Mouse (Mus musculus) layer of hippocampus, adult 9-11 months (tissue): ENCODE data around the gene Cox17.

Experiments
- DNase-seq: peaks from one replicate; pipeline ENCODE4 v3.0.0; 2022

Cox17 gene

DNA sequence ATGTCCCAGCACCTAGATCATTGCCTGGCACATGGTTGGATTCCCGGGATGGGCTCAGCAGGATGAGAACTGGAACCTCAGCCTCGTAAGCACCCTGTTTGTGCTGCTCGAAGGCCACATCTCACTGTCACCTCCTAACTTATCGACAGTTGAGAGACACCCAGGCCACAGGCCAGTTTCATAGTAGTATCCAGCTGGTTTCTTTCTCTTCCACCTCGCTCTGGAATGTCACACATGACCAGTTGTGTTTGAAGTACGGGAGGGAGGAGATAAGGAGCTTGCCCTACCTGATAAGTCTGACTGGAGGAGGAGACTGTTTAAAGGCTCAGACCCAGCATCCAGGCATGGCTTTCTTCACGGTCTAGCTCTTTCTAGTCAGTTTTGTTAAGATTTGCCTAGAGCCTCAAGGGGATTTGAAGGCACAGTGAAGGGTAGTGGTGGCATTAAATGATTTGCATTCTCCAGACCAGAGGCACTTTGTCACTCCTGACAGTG lies 3.6 kb downstream of the Cox17 start:
- no peak for DNase-seq

DNA sequence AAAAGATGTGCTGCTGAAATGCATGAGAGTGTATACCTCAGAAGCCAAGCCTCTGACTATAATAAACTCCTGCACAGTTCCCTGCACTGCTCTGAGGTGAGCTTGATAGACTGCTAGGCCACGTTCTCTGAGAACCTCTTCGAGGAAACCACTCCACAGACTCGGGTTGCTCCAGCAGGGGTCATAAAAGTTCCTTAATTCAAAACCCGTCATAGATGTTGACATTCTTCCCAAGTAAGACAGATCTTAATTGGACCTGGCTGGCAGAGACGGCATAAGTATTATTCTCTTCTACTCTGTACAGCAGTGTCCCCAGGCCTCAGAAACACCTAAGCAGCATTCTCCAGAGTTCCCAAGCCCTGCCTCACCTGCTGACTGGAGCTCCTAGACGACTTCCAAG lies 4.1 kb downstream of the Cox17 start:
- DNase-seq = no peak

DNA sequence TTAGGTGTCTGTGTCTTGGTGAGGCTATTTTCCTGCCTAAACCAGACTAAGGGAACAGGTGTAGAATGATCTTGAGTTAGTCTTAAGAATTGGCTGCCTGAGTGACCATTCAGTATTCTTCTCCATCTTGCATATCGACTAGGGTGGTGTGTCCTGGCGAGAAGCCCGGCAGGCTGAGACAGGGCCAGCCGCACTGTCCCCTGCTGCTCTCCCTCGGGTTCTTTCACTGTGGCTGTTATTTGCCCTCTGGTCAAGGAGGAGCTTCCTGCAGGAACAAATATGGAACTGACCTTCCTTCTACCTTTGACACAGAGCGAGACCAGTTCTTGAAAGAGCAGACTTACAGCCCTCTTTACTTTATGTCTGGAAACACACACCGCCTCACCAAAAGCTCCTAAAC lies 5.2 kb downstream of the Cox17 start:
- no peak for DNase-seq

DNA sequence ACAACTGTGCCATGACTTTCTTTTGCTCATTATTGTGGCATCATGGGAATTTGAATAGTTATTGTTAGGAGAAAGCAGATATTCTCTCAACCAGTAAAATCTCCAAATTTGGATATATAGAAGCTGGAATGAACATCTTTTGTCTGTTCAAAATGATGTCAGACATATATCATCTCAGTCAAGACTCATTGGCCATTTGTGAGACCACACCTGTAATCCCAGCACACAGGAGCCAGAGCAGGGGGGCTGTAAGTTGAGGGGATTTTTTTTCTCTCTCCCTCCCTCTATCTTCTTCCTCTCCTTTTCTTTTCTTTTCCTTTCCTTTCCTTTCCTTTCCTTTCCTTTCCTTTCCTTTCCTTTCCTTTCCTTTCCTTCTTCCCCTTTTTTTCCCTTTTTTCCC lies 6.1 kb downstream of the Cox17 start:
- DNase-seq = no peak

DNA sequence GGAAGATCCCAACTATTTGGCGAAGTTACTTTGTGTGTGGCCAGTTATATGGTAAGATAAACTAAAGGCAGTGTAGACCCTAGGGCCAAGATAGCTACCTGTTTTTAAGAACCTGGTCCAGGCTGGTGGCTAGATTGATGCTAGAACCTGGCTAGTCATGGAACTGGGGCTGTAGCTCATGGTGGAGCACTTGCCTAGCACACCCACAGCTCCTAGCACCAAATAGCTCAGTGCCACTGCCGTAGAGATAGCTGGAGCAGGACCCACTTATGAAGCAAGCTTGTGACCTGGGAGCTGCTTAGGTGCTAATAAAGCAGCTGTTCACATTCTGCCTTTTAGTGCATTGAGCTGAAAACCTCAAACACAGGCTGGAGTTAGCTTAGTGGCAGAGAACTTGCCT lies 6.9 kb downstream of the Cox17 start:
- DNase-seq = no peak

DNA sequence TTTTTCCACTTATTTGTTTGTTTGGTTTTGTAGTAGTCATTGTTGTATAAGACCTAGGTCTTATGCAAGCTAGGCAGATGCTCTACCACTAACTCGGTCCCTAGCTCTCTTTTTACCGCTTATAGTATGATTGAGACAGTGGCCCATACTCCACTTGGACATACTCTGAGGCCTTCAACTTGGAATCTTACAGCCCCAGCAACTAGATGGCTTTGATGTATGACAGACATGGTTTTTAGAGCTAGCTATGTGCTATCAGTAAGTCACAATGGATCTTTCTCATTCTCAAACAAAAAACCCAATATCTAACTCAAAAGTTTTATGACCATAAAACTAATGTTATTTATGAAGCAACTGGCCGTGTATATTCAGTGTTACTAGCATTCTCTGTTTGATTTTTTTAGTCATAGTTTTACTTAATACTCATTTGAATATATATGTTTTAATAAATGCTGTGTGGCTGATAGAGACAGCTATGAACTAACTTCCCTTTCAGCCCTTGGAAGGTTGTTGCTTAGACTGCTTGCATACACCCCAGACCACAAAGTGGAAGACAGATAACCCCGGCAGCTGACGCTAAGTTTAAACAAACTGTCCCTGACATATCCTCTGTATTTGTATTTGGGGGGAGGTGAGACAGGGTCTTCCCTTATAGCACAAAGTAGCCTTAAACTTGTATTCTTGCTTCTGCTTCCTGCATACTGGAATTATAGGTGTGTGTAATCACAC lies 7.6 kb downstream of the Cox17 start:
- no peak for DNase-seq

DNA sequence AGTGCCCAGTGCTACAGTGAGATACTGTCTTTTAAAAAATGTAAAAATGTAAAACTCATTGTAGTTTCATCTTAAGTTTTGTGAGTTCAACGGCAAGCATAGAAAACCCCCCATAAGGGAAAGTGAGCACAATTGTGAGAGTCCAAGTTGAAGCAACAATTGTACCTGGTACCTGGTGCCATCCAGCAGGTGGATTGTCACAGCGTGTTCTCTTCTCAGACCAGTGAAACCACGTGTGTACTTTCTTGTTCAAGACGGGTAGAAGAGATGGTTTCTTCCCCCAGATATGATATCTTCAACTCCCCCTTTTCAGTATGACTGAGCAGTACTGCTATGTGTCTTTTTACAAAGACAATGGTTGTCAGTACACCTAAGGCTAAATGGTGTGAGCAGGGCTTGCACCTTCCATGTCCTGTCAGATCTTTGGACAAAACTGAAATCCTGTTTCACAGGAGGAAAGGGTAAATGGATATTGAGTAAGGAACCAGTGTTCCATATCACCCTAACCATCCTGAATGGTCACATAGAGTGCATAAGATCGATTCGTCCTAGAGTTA lies 11.5 kb downstream of the Cox17 start:
- no peak for DNase-seq

DNA sequence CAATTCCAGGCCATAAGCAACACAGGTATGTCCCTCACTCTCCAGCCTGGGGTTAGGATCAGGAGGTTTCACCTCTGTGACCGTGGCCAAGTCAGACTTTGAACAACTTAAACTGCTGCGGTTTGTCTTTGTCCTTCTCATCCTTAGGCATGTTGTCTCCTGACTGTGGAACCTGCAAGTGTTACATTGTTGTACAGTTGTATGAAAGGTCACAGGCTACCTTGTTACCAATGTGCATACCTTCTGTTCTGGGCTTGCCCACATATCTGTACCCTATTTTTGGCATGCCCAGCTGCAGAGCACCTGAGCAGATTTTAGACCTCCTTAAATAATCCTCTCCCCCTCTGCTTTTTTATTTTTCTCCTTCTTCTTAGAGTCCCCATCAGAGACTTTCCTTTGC lies 12.4 kb downstream of the Cox17 start:
- no peak for DNase-seq

DNA sequence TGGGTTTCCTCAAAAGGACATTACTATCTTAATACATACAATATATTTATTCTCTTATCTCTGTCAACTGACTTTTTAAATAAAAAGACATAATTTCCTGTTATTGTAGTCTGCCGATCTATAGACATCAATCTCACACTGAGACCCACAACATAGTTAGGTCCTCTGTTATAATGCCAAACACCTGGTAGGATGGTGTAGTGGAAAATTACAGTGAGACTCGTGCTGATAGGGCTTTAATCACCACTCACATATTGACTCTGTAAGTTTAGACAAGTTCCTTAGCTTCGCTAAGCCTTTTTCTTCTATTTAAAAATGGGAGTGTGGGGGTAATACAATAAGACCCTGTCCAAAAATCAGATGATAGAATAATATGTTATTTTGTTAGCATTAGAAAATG lies 13.1 kb downstream of the Cox17 start:
- no peak for DNase-seq

DNA sequence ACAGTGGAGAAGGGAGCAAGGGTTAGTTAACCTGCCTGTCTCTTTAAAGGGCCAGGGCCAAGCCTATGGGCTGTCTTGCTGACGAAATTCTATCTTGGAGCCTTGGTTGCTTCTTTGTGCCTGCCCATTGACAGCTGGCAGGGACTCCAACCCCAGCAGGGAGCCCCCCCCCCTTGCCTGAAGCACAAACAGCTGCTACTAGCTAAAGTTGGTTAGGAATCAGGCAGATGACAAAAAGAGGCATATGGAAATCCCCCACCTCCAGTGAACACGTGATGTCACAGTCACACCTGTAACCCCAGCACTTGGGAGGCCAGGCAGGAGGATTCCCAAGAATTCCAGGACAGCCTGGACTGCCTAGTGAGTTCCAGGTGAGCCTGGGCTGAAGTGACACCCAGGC lies 13.5 kb downstream of the Cox17 start:
- DNase-seq = no peak

DNA sequence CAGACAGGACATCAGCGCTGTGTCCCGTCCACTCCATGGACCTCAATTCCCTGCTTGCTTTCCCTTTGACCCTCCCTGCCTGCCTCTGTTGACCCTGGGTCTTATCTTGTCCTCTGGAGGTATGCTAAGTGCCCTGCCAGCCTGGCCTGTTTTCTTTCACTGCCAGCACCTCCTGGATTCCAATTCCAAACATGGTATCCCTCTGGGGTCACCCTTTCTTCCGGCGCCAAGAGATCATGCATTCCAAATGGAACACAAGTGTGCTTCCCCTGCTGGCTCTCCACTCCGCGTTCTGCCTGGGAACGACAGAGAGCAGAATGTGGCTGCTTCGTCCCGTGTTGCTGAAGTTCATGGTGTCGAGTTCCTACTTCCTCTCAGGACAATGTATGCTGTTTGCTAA lies 15.1 kb downstream of the Cox17 start, which contains the start of gene Popdc2:
Gene Popdc2, plus strand, starts transcription at position 277 of the 400 bp plus-strand sequence.
- DNase-seq = no peak

DNA sequence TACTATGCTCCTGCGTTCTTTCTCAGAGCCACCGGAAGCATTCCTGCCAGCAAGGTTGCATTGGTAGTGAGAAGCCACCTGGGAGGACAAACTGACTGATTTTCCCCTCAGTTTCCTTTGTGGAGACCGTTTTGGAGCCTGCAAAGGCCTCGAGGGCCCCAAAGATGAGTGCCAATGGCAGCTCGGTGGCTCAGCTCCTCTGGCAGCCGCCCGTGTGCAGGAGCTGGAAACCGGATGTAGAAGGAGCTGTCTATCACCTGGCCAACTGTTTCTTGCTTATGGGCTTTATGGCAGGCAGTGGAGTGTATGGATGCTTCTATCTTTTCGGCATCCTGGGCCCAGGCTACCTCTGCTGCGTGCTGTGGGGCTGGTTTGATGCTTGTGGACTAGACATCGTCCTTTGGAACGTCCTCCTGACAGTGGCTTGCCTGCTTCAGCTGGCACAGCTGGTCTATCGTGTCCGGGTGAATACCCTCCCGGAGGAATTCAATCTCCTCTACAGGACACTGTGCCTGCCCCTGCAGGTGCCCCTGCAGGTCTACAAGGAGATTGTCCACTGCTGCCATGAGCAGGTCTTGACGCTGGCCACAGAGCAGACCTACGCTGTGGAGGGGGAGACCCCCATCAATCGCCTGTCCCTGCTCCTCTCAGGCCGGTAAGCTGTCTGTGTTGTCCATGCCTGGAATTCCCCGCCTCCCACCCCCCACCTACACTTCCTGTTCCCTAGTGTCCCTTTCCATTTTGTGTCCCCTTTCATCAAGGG lies 15.9 kb downstream of the Cox17 start:
- no peak for DNase-seq

DNA sequence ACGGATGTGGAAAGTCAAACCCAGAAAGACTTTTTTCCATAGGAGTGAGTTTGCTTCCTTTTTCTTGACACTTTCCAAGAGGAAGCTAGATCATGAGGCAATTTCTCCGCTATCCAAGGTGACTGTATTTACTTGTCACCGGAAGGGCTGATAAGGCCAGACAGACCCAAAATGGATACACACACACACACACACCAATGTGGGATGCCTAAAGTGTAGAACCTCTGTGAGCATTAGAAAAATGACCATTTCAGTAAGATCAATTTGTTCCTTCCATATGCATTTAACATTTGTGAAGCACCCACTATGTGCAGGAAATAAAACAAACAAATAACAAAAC lies 16.4 kb downstream of the Cox17 start:
- DNase-seq = no peak

DNA sequence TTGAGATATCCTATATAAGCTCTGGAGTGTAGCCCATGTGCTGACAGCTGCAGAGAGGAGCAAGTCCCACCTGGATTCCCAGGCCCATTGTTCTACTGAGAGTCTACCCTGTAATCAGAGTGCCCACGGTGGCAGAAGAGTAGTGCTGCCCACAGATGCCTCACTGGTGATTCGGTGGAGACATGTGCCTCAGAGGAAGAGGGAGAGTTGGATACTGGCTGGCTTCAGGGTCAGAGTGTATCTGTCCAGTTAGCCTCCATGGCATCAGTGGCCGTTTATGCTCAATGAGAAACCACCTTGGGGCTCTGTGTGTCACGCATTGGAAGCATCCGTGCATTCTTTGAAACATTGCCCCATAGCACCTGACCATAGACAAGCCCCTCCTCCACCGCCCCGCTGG lies 16.9 kb downstream of the Cox17 start:
- DNase-seq = no peak

DNA sequence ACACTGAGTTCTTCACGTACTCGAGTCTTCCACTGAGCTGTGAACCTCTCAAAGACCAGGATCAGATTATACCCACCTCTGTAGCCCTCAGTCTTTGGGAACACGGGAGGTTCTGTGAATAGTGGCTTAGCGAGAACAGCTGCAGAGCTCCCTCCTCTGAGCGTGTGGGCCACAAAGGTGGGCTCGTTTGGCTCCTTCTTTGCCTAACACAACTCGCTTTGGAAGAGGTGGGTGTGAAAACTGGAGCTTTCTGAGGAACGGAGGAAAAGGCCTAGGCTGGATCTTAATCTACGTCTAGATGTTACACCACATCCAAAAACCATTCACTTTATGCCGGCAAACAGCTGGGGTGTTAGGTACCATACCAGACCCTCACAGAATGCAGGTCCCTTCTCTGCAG lies 18.6 kb downstream of the Cox17 start:
- no peak for DNase-seq

DNA sequence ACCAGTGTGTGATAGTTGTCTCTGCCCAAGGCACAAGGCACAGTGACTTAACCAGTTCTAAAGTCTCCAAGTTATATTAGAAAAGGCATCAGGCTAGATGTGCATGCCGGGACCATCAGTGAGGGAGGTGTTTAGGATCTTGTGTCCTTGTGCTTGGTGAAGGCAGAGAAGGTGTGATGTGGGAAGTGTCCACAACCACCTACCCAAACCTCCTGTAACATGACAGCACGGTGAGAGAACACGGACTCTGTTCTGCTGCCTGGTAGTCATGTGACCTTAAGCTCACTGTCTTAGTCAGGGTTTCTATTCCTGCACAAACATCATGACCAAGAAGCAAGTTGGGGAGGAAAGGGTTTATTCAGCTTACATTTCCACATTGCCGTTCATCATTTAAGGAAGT lies 19.4 kb downstream of the Cox17 start:
- no peak for DNase-seq

DNA sequence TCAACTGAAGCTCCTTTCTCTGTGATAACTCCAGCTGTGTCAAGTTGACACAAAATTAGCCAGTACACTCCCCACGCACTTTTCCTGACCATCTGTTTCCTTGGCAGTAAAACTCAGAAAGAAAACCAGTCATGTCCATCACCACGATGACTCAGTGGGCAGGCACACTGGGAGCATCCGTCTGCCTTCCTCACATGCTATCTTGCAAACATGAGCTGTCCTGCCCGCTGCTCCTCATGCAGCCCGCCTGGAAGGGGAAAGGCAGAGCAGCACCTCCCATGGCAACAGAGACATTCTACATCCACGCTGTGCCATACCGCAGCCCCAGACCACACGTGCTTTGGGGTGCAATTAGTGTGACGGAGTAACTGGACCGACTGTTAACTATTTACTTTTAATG lies 21.5 kb downstream of the Cox17 start:
- peak; percentile 76 for DNase-seq

DNA sequence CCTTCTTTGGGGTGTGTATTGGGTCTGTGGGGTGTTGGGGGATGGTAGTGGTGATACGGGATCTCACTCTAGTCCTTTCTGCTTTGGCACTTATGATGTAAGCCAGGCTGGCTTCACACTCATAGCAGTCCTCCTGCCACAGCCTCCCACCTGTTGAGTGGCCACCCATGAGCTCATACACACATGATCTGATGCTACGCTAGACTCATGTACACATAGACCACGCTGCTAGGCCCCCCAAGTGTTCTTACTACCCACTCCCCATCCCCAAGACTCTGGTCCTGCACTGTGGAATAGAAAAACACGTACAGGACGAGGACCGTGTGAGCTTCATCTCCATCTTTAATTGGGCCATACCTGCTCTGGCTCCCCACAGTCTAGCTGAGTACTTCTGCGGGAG lies 22.2 kb downstream of the Cox17 start:
- no peak for DNase-seq

DNA sequence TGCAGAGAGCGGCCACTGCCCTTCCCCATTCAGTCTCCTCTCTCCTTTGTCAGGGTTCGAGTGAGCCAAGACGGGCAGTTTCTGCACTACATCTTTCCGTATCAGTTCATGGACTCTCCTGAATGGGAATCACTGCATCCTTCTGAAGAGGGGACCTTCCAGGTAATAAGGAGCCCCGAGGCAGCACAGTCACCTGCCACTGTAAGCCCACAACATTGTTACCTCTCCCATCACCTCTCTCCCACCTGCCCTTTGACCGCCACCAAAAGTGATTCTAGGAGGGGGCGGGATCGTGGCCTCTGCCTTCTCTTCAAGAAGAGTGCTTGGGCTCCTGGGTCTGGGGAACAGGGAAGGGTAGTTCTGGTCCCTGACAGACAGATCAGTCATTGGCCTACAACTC lies 22.6 kb downstream of the Cox17 start:
- DNase-seq = no peak

DNA sequence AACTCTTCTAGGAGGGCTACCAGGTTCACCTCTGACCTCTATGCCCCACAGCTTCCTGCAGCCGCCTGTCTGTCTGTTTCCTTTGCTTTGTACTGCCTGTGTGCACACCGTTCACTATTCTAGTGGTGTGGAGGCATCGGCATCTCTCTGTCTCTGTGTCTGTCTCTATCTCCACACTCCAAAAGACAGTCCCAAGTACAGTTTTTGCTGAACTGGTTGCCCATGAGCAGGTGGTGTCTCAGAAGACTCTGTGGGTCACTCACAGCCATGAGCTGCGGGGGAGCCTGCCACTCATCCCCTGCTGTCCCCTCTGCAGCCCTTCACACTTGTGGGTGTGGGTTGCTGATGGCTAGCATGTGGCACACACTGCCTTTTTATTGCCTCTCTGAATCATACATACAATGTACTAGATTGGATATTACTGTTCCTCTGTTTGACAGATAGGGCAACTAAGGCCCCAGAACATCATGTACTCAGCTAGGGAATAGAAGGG lies 23.2 kb downstream of the Cox17 start:
- DNase-seq = no peak

DNA sequence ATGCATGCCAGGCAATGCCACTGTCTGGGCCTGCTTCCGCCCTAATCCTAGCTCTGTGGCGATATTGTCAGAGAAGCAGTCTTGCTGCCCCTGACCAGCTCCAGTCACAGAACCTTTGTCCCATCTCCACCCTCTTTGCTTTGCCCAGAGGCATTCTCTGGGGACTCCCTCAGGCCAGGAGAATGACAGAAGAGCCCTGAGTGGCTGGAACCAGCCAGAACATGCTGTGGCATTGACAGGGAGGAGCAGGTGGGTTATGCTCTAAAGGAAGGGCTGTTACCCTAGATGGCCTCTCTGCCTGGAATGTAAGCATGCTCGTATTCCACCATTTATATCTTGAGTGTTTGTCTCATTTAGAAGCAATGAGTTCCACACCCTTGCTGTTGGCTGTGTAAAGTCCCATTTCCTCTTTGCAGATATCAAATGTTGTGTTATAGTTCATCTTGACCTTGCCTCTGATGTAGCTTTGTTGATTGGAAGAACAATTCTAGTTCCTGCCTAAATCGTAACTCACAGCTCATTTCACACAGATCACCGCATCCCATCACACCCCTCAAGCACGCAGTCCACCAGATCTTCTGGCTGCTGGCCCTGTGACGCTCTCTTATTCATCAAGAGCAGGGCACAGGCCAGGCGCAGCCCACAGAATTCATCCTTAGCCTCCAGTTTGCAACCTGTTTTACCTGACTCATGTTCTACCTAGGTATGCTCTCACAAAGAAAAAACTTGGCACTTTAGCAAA lies 24.0 kb downstream of the Cox17 start:
- DNase-seq = no peak

DNA sequence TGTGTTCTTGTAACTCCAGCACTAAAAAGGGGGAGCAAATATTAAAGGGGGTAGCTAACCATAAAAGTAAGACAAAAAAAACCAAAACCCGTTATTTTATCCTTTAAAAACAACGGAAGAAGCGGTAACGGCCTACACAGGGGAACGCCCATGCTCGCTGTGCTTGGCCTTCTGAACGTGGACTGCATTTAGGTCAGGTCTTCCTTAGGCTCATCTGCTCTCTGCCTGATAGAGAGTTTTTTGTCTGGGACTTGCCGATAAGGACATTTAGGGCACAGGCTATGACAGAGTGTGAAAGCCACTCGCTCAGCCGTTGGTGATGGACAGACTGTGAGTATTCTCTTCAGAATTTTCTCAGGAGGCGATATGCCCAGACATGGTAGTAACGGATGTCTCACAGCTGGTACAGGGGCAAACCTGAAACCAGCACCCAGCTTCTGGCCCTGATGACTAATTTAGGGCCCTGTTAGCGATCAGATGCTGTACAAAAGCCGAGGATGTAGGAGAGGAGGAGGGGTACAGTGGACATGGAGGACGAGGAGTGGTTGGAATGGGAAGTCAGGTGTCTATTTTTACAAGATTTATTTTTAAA lies 25.0 kb downstream of the Cox17 start:
- DNase-seq = no peak

DNA sequence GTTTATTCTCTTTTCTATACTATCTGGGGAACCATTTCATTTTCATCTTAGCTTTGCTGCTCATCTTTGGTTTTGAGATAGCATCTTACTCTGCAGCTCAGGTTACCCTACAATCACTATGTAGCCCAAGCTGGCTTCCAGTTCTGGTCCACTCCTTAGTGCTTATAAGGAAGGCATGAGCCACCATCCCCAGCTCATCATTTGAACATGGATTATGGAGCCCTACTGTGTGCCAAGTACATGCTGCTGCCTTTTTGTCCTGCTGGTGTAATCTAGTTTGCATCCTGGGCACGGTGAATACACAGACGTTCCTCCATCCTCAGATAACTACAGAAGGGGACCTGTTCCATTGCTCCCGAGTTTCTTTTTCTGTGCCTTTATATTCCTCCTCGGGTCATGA lies 26.1 kb downstream of the Cox17 start:
- DNase-seq = no peak
